Mouse (Mus musculus) E14TG2a.4 (cell line): ENCODE data around the gene Atad3a.

Experiments
- CTCF ChIP-seq: conservative IDR thresholded peaks from 2 replicates; pipeline ENCODE4 v1.5.1; 2014; ENCODE audit warnings: low read length
- NANOG ChIP-seq: IDR thresholded peaks from 2 replicates; pipeline ENCODE4 v1.6.1; 2014; ENCODE audit warnings: borderline replicate concordance, low read length, mixed read lengths
- POU5F1 ChIP-seq: IDR thresholded peaks from 2 replicates; pipeline ENCODE4 v1.6.1; 2014; ENCODE audit warnings: low read length, borderline replicate concordance

- no peak for TF ChIP-seq CTCF
- TF ChIP-seq NANOG: no peak
- TF ChIP-seq POU5F1: no peak
Observed at GRCm38 (mm10) chr4:155745136-155745535, 15.8 kb downstream of the Atad3a start.
